Mouse (Mus musculus) MEL (cell line): ENCODE results near the gene Lmo2. TPM values are rescaled to one million over a fixed set of nuclear protein-coding genes. Genes with fewer than 3 reads are reported as not detected.

ENCODE experiments used
- DNase-seq: peaks from one replicate; pipeline ENCODE4 v3.0.0; 2011; ENCODE audit warnings: low read depth, low spot score
- H3K27ac ChIP-seq: 2 replicates; pipeline ENCODE4 v1.5.1; 2012; ENCODE audit warnings: low read depth, mild to moderate bottlenecking, control low read depth, low read length, moderate library complexity; ENCODE audit not compliant: control insufficient read depth
- H3K27me3 ChIP-seq, 2 experiments: fragments of 150-350 bp in 1 of 2; sonication (generic) in 1 of 2; 2 replicates each; pipeline ENCODE4 v1.6.1; 2012; ENCODE audit warnings: low read length in 2 of 2, mild to moderate bottlenecking in 2 of 2, improper control_type of control experiment in 1 of 2, moderate library complexity in 1 of 2; ENCODE audit not compliant: insufficient read depth in 2 of 2, control insufficient read depth in 1 of 2
- H3K36me3 ChIP-seq, 2 experiments: 2 replicates each; pipeline ENCODE4 v1.6.1; 2012 to 2014; ENCODE audit warnings: low read length in 2 of 2, improper control_type of control experiment in 1 of 2, inconsistent platforms in 1 of 2, mild to moderate bottlenecking in 1 of 2; ENCODE audit not compliant: insufficient read depth in 2 of 2, control insufficient read depth in 1 of 2
- H3K4me1 ChIP-seq, 2 experiments: fragments of 150-350 bp in 1 of 2; sonication (generic) in 1 of 2; 2 replicates each; pipeline ENCODE4 v1.6.1; 2012; ENCODE audit warnings: low read length in 2 of 2, improper control_type of control experiment in 1 of 2, mild to moderate bottlenecking in 1 of 2; ENCODE audit not compliant: insufficient read depth in 2 of 2, control insufficient read depth in 1 of 2
- H3K4me3 ChIP-seq, 2 experiments: fragments of 150-350 bp in 1 of 2; sonication (generic) in 1 of 2; 2 replicates each; pipeline ENCODE4 v1.5.1; 2012; ENCODE audit warnings: low read depth in 2 of 2, low read length in 2 of 2, mild to moderate bottlenecking in 2 of 2, moderate library complexity in 2 of 2, control low read depth in 1 of 2, improper control_type of control experiment in 1 of 2; ENCODE audit not compliant: control insufficient read depth in 1 of 2, insufficient read depth in 1 of 2
- H3K79me2 ChIP-seq: 2 replicates; pipeline ENCODE4 v1.6.1; 2012; ENCODE audit warnings: mild to moderate bottlenecking, low read length, moderate library complexity; ENCODE audit not compliant: control insufficient read depth, poor library complexity, insufficient read depth
- H3K9ac ChIP-seq: 2 replicates; pipeline ENCODE4 v1.6.1; 2012; ENCODE audit warnings: low read depth, mild to moderate bottlenecking, control low read depth, low read length, moderate library complexity; ENCODE audit not compliant: control insufficient read depth, poor library complexity, severe bottlenecking
- H3K9me3 ChIP-seq: fragments of 150-350 bp; sonication (generic); replicated peaks from 2 replicates; pipeline ENCODE4 v1.6.1; 2012; ENCODE audit warnings: mild to moderate bottlenecking, low read length, improper control_type of control experiment, moderate library complexity; ENCODE audit not compliant: insufficient read depth
- EP300 ChIP-seq, 2 experiments: IDR thresholded peaks; 2 replicates each; pipeline ENCODE4 v1.6.1; 2011; ENCODE audit warnings: improper control_type of control experiment in 2 of 2, low read length in 2 of 2, low read depth in 1 of 2, mild to moderate bottlenecking in 1 of 2
- ETS1 ChIP-seq: IDR thresholded peaks from 2 replicates; pipeline ENCODE4 v1.6.1; 2012; ENCODE audit warnings: low read depth, mild to moderate bottlenecking, inconsistent platforms, low read length, improper control_type of control experiment, moderate library complexity
- GATA1 ChIP-seq: IDR thresholded peaks from 2 replicates; pipeline ENCODE4 v1.6.1; 2011; ENCODE audit warnings: low read depth, low read length, improper control_type of control experiment
- JUND ChIP-seq: IDR thresholded peaks from 2 replicates; pipeline ENCODE4 v1.6.1; 2011; ENCODE audit warnings: low read depth, mild to moderate bottlenecking, improper control_type of control experiment, low read length
- MAFK ChIP-seq: IDR thresholded peaks from 2 replicates; pipeline ENCODE4 v1.6.1; 2011; ENCODE audit warnings: low read depth, mild to moderate bottlenecking, low read length, improper control_type of control experiment, borderline replicate concordance
- MAX ChIP-seq: IDR thresholded peaks from 2 replicates; pipeline ENCODE4 v1.6.1; 2011; ENCODE audit warnings: low read length, improper control_type of control experiment
- MYB ChIP-seq: IDR thresholded peaks from 2 replicates; pipeline ENCODE4 v1.6.1; 2011; ENCODE audit warnings: mild to moderate bottlenecking, low read depth, low read length, improper control_type of control experiment
- NRF1 ChIP-seq: IDR thresholded peaks from 2 replicates; pipeline ENCODE4 v1.6.1; 2014; ENCODE audit warnings: low read depth, mild to moderate bottlenecking, inconsistent platforms, low read length, improper control_type of control experiment, moderate library complexity; ENCODE audit not compliant: poor library complexity, insufficient read depth, severe bottlenecking
- POLR2A ChIP-seq, 2 experiments: IDR thresholded peaks; 2 replicates each; pipeline ENCODE4 v1.6.1; 2011 to 2012; ENCODE audit warnings: low read length in 2 of 2, mild to moderate bottlenecking in 2 of 2, control low read depth in 1 of 2, improper control_type of control experiment in 1 of 2, low read depth in 1 of 2, moderate library complexity in 1 of 2; ENCODE audit not compliant: control insufficient read depth in 1 of 2, insufficient read depth in 1 of 2, poor library complexity in 1 of 2
- RAD21 ChIP-seq: IDR thresholded peaks from 2 replicates; pipeline ENCODE4 v1.6.1; 2011; ENCODE audit warnings: mild to moderate bottlenecking, low read depth, low read length, improper control_type of control experiment
- RCOR1 ChIP-seq: IDR thresholded peaks from 2 replicates; pipeline ENCODE4 v1.6.1; 2012; ENCODE audit warnings: low read depth, mild to moderate bottlenecking, inconsistent platforms, low read length, improper control_type of control experiment
- SMC3 ChIP-seq: IDR thresholded peaks from 2 replicates; pipeline ENCODE4 v1.6.1; 2011; ENCODE audit warnings: low read depth, low read length, improper control_type of control experiment
- TBP ChIP-seq: IDR thresholded peaks from 2 replicates; pipeline ENCODE4 v1.8.0; 2011; ENCODE audit warnings: low read depth, low read length, improper control_type of control experiment
- TCF12 ChIP-seq: IDR thresholded peaks from 2 replicates; pipeline ENCODE4 v1.6.1; 2014; ENCODE audit warnings: low read depth, mild to moderate bottlenecking, inconsistent platforms, low read length, improper control_type of control experiment, moderate library complexity
- UBTF ChIP-seq: IDR thresholded peaks from 2 replicates; pipeline ENCODE4 v1.6.1; 2012; ENCODE audit warnings: low read depth, mild to moderate bottlenecking, inconsistent platforms, low read length, improper control_type of control experiment, moderate library complexity, borderline replicate concordance; ENCODE audit not compliant: insufficient read depth
- USF2 ChIP-seq, 2 experiments: IDR thresholded peaks; 2 replicates each; pipeline ENCODE4 v1.6.1; 2011 to 2012; ENCODE audit warnings: improper control_type of control experiment in 2 of 2, low read length in 2 of 2, borderline replicate concordance in 1 of 2, inconsistent platforms in 1 of 2, low read depth in 1 of 2, mild to moderate bottlenecking in 1 of 2; ENCODE audit not compliant: insufficient read depth in 1 of 2
- ZKSCAN1 ChIP-seq: IDR thresholded peaks from 2 replicates; pipeline ENCODE4 v1.6.1; 2012; ENCODE audit warnings: low read depth, mild to moderate bottlenecking, inconsistent platforms, low read length, improper control_type of control experiment, moderate library complexity
- ZMIZ1 ChIP-seq: IDR thresholded peaks from 2 replicates; pipeline ENCODE4 v1.6.1; 2012; ENCODE audit warnings: low read depth, mild to moderate bottlenecking, inconsistent platforms, low read length, improper control_type of control experiment, moderate library complexity
- polyA plus RNA-seq, 2 experiments: library from polyadenylated mRNA; stranded (reverse) in 1 of 2; unstranded in 1 of 2; fragments of >175 nt in 1 of 2; fragments of >200 nt in 1 of 2; gene quantifications; 2 replicates each; pipeline versions ENCODE4 v1.2.1 to v1.2.4; 2012; ENCODE audit warnings: low replicate concordance in 2 of 2, low read depth in 1 of 2; ENCODE audit not compliant: insufficient read length in 2 of 2, insufficient read depth in 1 of 2, missing spikeins in 1 of 2
- total RNA-seq: library from RNA; depleted of rRNA; stranded (reverse); fragments of 300-350 nt; gene quantifications from 2 replicates; pipeline ENCODE4 v1.2.3, GENCODE M21; 2012

Lmo2 gene
- total and polyA plus RNA-seq, 3 experiments = 96.2 to 278 (median 184) TPM

DNA sequence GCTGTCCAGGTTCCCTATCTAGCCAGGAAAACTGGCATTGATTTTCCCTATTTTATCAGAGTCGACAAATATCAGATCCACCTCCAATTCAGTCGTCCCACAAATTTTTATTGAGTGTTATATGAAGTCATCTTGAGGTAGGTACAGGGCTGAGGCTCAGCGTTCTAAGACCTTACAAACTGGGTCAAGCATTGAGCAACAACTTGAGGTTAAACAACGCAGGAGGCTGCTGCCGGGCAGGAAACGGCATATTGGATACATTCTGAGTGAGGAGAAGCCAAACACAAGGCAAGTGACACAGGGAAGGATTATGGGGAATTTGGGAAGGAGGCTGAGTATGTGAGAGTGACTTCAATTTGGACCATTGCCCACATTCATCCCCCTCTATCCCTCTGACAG is 44.5 kb upstream of the Lmo2 start:
- no peak overlapping the region for H3K4me3 ChIP-seq
- no peak overlapping the region for H3K9ac ChIP-seq
- no peak for TF ChIP-seq USF2 (IDR thresholded peaks at IDR 0.05; ENCODE audit: borderline replicate concordance in 1 of 2, insufficient read depth in 1 of 2, low read depth in 1 of 2, low read length in 2 of 2)
- no peak for TF ChIP-seq RAD21
- no peak for TF ChIP-seq TBP
- TF ChIP-seq JUND = no peak
- TF ChIP-seq UBTF = no peak
- TF ChIP-seq ZMIZ1 = no peak
- no peak for TF ChIP-seq SMC3
- H3K27ac ChIP-seq = no peak overlapping the region
- H3K27me3 ChIP-seq = no peaks in the 10 kb centered on the region
- DNase-seq = no peak
- no peaks in the 10 kb centered on the region for H3K79me2 ChIP-seq
- H3K36me3 ChIP-seq = peaks cover 0 to 15% of the 10 kb centered on the region in 2 experiments; a peak in 2 of 4 replicates
- no peaks in the 10 kb centered on the region for H3K9me3 ChIP-seq
- peaks cover 10 to 13% of the 10 kb centered on the region in 2 experiments for H3K4me1 ChIP-seq

GRCm38 (mm10) chr2:103916069-103916468 is 41.7 kb upstream of the Lmo2 start:
- H3K4me3 ChIP-seq = no peak overlapping the region
- peak; percentile 72 for DNase-seq
- H3K36me3 ChIP-seq = peaks cover 0 to 15% of the 10 kb centered on the region in 2 experiments; a peak in 2 of 4 replicates
- no peaks in the 10 kb centered on the region for H3K9me3 ChIP-seq
- H3K27me3 ChIP-seq = no peaks in the 10 kb centered on the region
- H3K79me2 ChIP-seq = no peaks in the 10 kb centered on the region
- TF ChIP-seq POLR2A (IDR thresholded peaks at IDR 0.05; ENCODE audit: control insufficient read depth in 1 of 2, insufficient read depth in 1 of 2, low read depth in 1 of 2, low read length in 2 of 2, poor library complexity in 1 of 2) (no peak), MAFK (no peak), JUND (no peak), ETS1 (0 out of 2 replicates have a peak, but pooled peaks have one; percentile 22), MYB (peak; percentile 89), ZKSCAN1 (no peak), SMC3 (no peak), RCOR1 (peak; percentile 39; the same call in 1 of the 2 replicates), NRF1 (no peak), EP300 (IDR thresholded peaks at IDR 0.05; ENCODE audit: low read depth in 1 of 2, low read length in 2 of 2) (peak; percentile 90 to 93), TCF12 (peak; percentile 73), GATA1 (peak; percentile 79), MAX (peak; percentile 32; the same call in 1 of the 2 replicates), TBP (peak; percentile 78)
- TF ChIP-seq, all 39 proteins: peak for 8
- Histone ChIP-seq H3K4me1 (peaks cover 10 to 13% of the 10 kb centered on the region in 2 experiments), H3K27ac (peak overlapping the region; percentile 65), H3K9ac (no peak overlapping the region)
